Mouse (Mus musculus) thymus, postnatal 10 days (tissue): ENCODE data around the gene Gm44965.

Source experiments
- DNase-seq, 2 experiments: peaks; one replicate each; pipeline ENCODE4 v3.0.0; 2021; ENCODE audit warnings: low spot score in 2 of 2

The Gm44965 gene

DNA sequence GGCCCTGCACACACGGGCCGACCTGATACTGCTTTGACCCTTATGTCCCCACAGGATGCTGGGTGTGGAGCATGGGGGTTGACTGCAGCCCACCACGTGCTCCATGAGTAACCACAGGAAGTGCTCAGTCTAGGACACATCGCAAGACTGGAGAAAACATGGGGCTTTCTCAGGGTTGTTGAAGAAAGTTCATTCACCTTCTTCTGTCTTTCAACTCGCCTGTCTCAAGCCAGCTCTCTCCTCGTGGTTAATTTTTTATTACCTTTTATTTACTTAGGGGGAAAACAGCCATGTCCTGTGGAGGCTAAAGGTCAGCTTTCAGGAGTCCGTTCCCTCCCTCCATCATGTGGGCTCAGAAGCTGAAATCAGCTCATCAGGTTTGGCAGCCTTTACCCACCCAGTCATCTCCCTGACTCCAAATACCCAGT is 72.4 kb downstream of the Gm44965 start:
- peak in 1 of 2 experiments; percentile 3 for DNase-seq

DNA sequence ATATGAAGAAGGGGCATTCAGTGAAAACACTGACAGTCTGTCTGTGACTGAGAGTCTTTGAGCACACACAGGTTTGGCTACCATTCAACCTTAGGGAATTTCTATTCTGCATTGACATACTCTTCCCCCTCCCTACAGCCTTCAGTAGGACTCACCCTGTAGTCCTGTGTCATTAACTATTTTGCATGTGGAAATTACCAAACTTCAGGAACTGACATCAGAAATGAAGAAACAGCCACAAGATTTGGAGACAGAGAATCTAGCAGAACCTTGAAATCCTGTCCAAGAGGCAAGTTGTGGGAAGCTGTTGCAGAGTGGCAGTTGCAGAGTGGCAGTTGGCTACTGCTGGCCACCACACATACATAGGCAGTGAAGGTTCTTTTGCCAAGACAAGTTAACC is 74.3 kb downstream of the Gm44965 start:
- no peak for DNase-seq
